Mouse (Mus musculus) small intestine, adult 2 months (tissue): ENCODE data around the gene Naa25.

Source experiments
- CTCF ChIP-seq: fragments of 200-500 bp; IDR thresholded peaks from 2 replicates; pipeline ENCODE4 v1.5.1; 2012; ENCODE audit warnings: low read depth, mild to moderate bottlenecking, control low read depth, inconsistent platforms, low read length, moderate library complexity, mixed read lengths; ENCODE audit not compliant: insufficient replicate concordance, insufficient read length; ENCODE audit errors: extremely low read depth
- POLR2A ChIP-seq: fragments of 200-500 bp; IDR thresholded peaks from 2 replicates; pipeline ENCODE4 v1.6.1; 2012; ENCODE audit warnings: low read depth, mild to moderate bottlenecking, control low read depth, inconsistent platforms, low read length, moderate library complexity

GRCm38 (mm10) chr5:121386120-121386909 lies 11.4 kb upstream of the Naa25 start:
- TF ChIP-seq CTCF = no peak
- TF ChIP-seq POLR2A = no peak
